Mouse (Mus musculus): ENCODE data around the gene Mepce. TPM values are rescaled to one million over a fixed set of nuclear protein-coding genes. Genes with fewer than 3 reads are reported as not detected.

The Mepce gene
- total RNA-seq, 2 experiments from 2014 or later: 8.9 to 50.7 TPM

- ATAC-seq (replicated peaks; ENCODE audit: low FRiP score, poor library complexity, severe bottlenecking): peak; percentile 75
Measured at GRCm38 (mm10) chr5:137745214-137746171, 42.0 kb downstream of the Mepce start, which contains the start of gene Tsc22d4. TSS of gene Tsc22d4 (plus strand) at chr5:137745730.

DNA sequence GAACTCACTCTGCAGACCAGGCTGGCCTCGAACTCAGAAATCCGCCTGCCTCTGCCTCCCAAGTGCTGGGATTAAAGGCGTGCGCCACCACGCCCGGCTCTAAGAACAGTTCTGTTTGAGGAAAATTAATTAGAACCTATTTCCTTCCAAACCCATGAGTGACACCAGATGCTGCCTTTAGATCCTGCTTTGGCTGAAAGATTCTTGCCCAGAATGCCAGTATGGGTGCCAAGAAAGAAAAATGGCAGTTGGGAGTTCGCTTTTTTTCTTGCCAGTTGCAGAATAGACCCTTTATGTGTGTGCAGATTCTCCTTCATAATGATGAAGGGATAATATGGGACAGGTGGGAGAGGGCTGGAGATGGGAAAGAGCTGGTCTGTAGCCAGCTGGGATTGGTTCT lies 43.3 kb downstream of the Mepce start:
- no peak for ATAC-seq (replicated peaks; ENCODE audit: low FRiP score, poor library complexity, severe bottlenecking)

- ATAC-seq (replicated peaks; ENCODE audit: low FRiP score, poor library complexity, severe bottlenecking): no peak
Measured at GRCm38 (mm10) chr5:137742836-137743235, 44.6 kb downstream of the Mepce start.

- ATAC-seq (replicated peaks; ENCODE audit: low FRiP score, poor library complexity, severe bottlenecking): no peak
Measured at GRCm38 (mm10) chr5:137742048-137742447, 45.4 kb downstream of the Mepce start.

- ATAC-seq (replicated peaks; ENCODE audit: low FRiP score, poor library complexity, severe bottlenecking): peak; percentile 75
Measured at GRCm38 (mm10) chr5:137741023-137741931, 46.2 kb downstream of the Mepce start, which contains the start of gene Nyap1. TSS of gene Nyap1 (minus strand) at chr5:137741607.

GRCm38 (mm10) chr5:137740506-137740905 lies 46.9 kb downstream of the Mepce start:
- no peak for ATAC-seq (replicated peaks; ENCODE audit: low FRiP score, poor library complexity, severe bottlenecking)

GRCm38 (mm10) chr5:137739471-137739870 lies 48.0 kb downstream of the Mepce start:
- no peak for ATAC-seq (replicated peaks; ENCODE audit: low FRiP score, poor library complexity, severe bottlenecking)

- ATAC-seq (replicated peaks; ENCODE audit: low FRiP score, poor library complexity, severe bottlenecking): no peak
Measured at GRCm38 (mm10) chr5:137738516-137738915, 48.9 kb downstream of the Mepce start.

DNA sequence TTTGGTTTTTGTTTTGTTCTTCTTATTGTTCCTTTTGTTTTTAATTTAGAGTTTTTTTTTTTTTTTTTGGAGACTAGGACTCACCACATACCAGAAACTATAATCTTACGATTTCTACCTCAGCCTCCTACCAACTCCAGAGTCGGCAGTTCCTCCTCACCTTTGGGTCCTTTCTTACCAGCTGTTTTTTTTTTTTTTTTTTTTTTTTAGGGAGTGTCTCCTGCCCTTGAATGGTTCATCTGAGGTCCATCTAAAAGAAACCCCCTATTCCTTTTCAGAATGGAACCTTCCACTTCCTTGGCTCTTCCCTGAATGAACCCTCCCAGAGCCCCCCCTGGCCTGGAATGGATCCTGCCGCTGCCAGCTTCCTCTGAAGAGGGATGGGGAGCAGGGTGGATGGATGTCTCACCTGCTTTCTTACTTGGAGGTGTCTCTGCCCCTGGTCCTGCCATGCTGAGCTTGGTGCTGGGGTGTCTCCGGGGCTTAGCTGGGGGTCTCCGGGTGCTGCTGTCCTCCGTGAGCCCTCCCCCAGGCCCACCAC lies 50.0 kb downstream of the Mepce start:
- no peak for ATAC-seq (replicated peaks; ENCODE audit: low FRiP score, poor library complexity, severe bottlenecking)

GRCm38 (mm10) chr5:137734289-137735061 lies 53.0 kb downstream of the Mepce start:
- ATAC-seq (replicated peaks; ENCODE audit: low FRiP score, poor library complexity, severe bottlenecking): no peak

DNA sequence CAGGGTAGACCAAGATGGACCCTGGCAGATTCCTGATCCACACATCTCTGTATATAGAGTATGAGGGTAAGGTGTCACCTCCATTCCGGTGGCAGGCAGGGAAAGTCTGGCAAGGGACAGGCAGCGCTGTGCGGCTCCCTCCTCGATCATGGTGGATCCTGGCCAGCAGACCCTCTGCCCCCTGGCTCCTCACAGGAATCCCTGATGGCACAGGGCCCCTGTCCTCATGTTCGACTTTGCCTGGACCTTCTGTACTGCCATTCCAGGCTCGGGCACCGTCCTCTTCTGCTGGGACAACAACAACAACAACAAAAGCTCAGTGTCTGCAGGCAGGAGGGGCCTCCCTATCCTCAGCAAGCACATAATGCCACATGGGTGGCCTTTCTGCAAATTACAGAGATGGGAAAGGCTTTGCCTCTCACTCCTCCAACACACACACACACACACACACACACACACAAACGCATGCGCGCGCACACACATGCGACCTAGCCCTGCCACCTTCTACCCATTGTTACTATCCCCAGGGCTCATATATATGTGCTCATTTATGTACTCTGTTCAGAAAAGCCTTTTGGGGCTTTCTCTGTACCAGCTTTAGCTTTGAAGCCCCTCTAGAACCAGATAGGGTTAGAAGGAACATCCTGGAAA lies 53.7 kb downstream of the Mepce start:
- ATAC-seq (replicated peaks; ENCODE audit: low FRiP score, poor library complexity, severe bottlenecking): no peak

Other genes with a start within 250 kb of the Mepce start
- gene Actl6b, start 234.1 kb downstream of the Mepce start, total RNA-seq (2015; ENCODE audit: low replicate concordance): not detected in 2 replicates
- gene Actl6b, start 234.1 kb downstream of the Mepce start, total RNA-seq (2017; ENCODE audit: low replicate concordance): not detected in 2 replicates
- 44.9 and 62.0 TPM in 2 replicates for gene Tfr2, start 217.8 kb downstream of the Mepce start, total RNA-seq (2015; ENCODE audit: low replicate concordance)
- 42.2 and 61.0 TPM in 2 replicates for gene Tfr2, start 217.8 kb downstream of the Mepce start, total RNA-seq (2017; ENCODE audit: low replicate concordance)
- 36.9 and 44.3 TPM in 2 replicates for gene Mospd3, start 186.6 kb downstream of the Mepce start, total RNA-seq (2015; ENCODE audit: low replicate concordance)
- gene Mospd3, start 186.6 kb downstream of the Mepce start, total RNA-seq (2017; ENCODE audit: low replicate concordance): 8.5 TPM in 1 of 2 replicates, not detected in the other
- gene Pcolce, start 173.9 kb downstream of the Mepce start, total RNA-seq (2015; ENCODE audit: low replicate concordance): 1.7 and 3.2 TPM in 2 replicates
- 1.0 TPM in 1 of 2 replicates, not detected in the other for gene Pcolce, start 173.9 kb downstream of the Mepce start, total RNA-seq (2017; ENCODE audit: low replicate concordance)
- not detected in 2 replicates for gene Fbxo24, start 158.7 kb downstream of the Mepce start, total RNA-seq (2015; ENCODE audit: low replicate concordance)
- not detected in 2 replicates for gene Fbxo24, start 158.7 kb downstream of the Mepce start, total RNA-seq (2017; ENCODE audit: low replicate concordance)
- gene Lrch4, start 158.5 kb downstream of the Mepce start, total RNA-seq (2015; ENCODE audit: low replicate concordance): 46.9 and 75.0 TPM in 2 replicates
- gene Lrch4, start 158.5 kb downstream of the Mepce start, total RNA-seq (2017; ENCODE audit: low replicate concordance): 32.0 and 37.7 TPM in 2 replicates
- 17.3 and 25.2 TPM in 2 replicates for gene Gm20605, start 158.5 kb downstream of the Mepce start, total RNA-seq (2015; ENCODE audit: low replicate concordance)
- 6.1 and 17.1 TPM in 2 replicates for gene Gm20605, start 158.5 kb downstream of the Mepce start, total RNA-seq (2017; ENCODE audit: low replicate concordance)
- gene Sap25, start 146.3 kb downstream of the Mepce start, total RNA-seq (2015; ENCODE audit: low replicate concordance): 62.5 and 94.1 TPM in 2 replicates
- 7.7 and 15.9 TPM in 2 replicates for gene Sap25, start 146.3 kb downstream of the Mepce start, total RNA-seq (2017; ENCODE audit: low replicate concordance)
- gene Irs3, start 141.9 kb downstream of the Mepce start, total RNA-seq (2015; ENCODE audit: low replicate concordance): not detected in 2 replicates
- gene Irs3, start 141.9 kb downstream of the Mepce start, total RNA-seq (2017; ENCODE audit: low replicate concordance): not detected in 2 replicates
- 91.4 and 101 TPM in 2 replicates for gene Agfg2, start 102.9 kb downstream of the Mepce start, total RNA-seq (2015; ENCODE audit: low replicate concordance)
- 91.5 and 141 TPM in 2 replicates for gene Agfg2, start 102.9 kb downstream of the Mepce start, total RNA-seq (2017; ENCODE audit: low replicate concordance)
- 2.5 TPM in 1 of 2 replicates, not detected in the other for gene Nyap1, start 46.0 kb downstream of the Mepce start, total RNA-seq (2015; ENCODE audit: low replicate concordance)
- 1.4 and 4.9 TPM in 2 replicates for gene Nyap1, start 46.0 kb downstream of the Mepce start, total RNA-seq (2017; ENCODE audit: low replicate concordance)
- gene Tsc22d4, start 41.9 kb downstream of the Mepce start, total RNA-seq (2015; ENCODE audit: low replicate concordance): 31.0 and 47.9 TPM in 2 replicates
- gene Tsc22d4, start 41.9 kb downstream of the Mepce start, total RNA-seq (2017; ENCODE audit: low replicate concordance): 88.1 and 103 TPM in 2 replicates
- gene Ppp1r35, start 8.8 kb downstream of the Mepce start, total RNA-seq (2015; ENCODE audit: low replicate concordance): 43.6 and 45.8 TPM in 2 replicates
- 28.0 and 51.0 TPM in 2 replicates for gene Ppp1r35, start 8.8 kb downstream of the Mepce start, total RNA-seq (2017; ENCODE audit: low replicate concordance)
- 9.7 and 15.5 TPM in 2 replicates for gene Zcwpw1, start 143 bp upstream of the Mepce start, total RNA-seq (2015; ENCODE audit: low replicate concordance)
- gene Zcwpw1, start 143 bp upstream of the Mepce start, total RNA-seq (2017; ENCODE audit: low replicate concordance): 18.1 and 35.3 TPM in 2 replicates
- 9.2 and 35.7 TPM in 2 replicates for gene Pilra, start 48.6 kb upstream of the Mepce start, total RNA-seq (2015; ENCODE audit: low replicate concordance)
- 10.5 and 14.4 TPM in 2 replicates for gene Pilra, start 48.6 kb upstream of the Mepce start, total RNA-seq (2017; ENCODE audit: low replicate concordance)
- 21.4 and 55.1 TPM in 2 replicates for gene Pilrb1, start 70.5 kb upstream of the Mepce start, total RNA-seq (2015; ENCODE audit: low replicate concordance)
- gene Pilrb1, start 70.5 kb upstream of the Mepce start, total RNA-seq (2017; ENCODE audit: low replicate concordance): 4.1 and 15.1 TPM in 2 replicates
- 53.2 and 56.9 TPM in 2 replicates for gene Pilrb2, start 84.2 kb upstream of the Mepce start, total RNA-seq (2015; ENCODE audit: low replicate concordance)
- 4.0 and 17.1 TPM in 2 replicates for gene Pilrb2, start 84.2 kb upstream of the Mepce start, total RNA-seq (2017; ENCODE audit: low replicate concordance)
- not detected in 2 replicates for gene Cyp3a13, start 134.0 kb upstream of the Mepce start, total RNA-seq (2015; ENCODE audit: low replicate concordance)
- not detected in 2 replicates for gene Cyp3a13, start 134.0 kb upstream of the Mepce start, total RNA-seq (2017; ENCODE audit: low replicate concordance)
- not detected in 2 replicates for gene Gjc3, start 175.4 kb upstream of the Mepce start, total RNA-seq (2015; ENCODE audit: low replicate concordance)
- gene Gjc3, start 175.4 kb upstream of the Mepce start, total RNA-seq (2017; ENCODE audit: low replicate concordance): not detected in 2 replicates
- gene Azgp1, start 193.9 kb upstream of the Mepce start, total RNA-seq (2015; ENCODE audit: low replicate concordance): not detected in 2 replicates
- not detected in 2 replicates for gene Azgp1, start 193.9 kb upstream of the Mepce start, total RNA-seq (2017; ENCODE audit: low replicate concordance)
- gene Smok3a, start 233.6 kb upstream of the Mepce start, total RNA-seq (2015; ENCODE audit: low replicate concordance): not detected in 2 replicates
- gene Smok3a, start 233.6 kb upstream of the Mepce start, total RNA-seq (2017; ENCODE audit: low replicate concordance): not detected in 2 replicates
- not detected in 2 replicates for gene Smok3b, start 233.8 kb upstream of the Mepce start, total RNA-seq (2015; ENCODE audit: low replicate concordance)
- not detected in 2 replicates for gene Smok3b, start 233.8 kb upstream of the Mepce start, total RNA-seq (2017; ENCODE audit: low replicate concordance)

Measured in erythroid progenitor cell, adult 5-6 weeks (primary cell).